Mouse (Mus musculus): ENCODE measurements around the gene 5730522E02Rik.
"Not testable (repeated sequence)": the region's sequence is repeated elsewhere in the genome, so short reads cannot be mapped to it uniquely, and the experiment has no call there.

5730522E02Rik gene

DNA sequence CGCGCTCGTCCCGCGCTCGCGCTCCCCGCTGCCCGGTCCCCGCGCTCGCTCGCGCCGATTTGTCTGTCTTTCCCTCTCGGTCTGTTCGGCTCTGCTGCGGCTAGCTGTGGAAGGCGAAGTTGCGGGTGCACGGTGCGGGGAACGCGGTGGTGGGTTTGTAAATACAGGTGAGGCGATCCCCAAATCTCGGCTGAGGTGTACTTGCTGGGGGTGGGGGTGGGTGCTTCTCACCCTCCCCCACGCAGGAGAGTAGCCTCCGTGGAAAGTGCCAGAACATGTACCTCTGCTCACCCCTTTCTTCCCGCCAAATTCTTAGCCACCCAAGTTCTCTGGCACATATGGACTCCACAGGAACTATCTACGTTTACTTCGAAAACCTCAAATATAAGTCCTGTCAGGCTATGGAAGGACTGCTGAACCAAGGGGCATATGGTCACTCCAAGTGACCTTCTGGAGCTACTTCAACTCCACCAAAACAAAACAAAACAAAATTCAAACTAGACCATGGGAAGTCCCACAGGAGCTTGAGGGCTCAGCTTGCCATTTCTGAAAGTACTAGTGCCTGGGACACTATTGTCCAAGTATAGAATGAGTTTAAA lies at the start of gene 5730522E02Rik:
Gene 5730522E02Rik (minus strand): TSS at position 182 of the 599 bp plus-strand sequence.
- no peak for DNase-seq

DNA sequence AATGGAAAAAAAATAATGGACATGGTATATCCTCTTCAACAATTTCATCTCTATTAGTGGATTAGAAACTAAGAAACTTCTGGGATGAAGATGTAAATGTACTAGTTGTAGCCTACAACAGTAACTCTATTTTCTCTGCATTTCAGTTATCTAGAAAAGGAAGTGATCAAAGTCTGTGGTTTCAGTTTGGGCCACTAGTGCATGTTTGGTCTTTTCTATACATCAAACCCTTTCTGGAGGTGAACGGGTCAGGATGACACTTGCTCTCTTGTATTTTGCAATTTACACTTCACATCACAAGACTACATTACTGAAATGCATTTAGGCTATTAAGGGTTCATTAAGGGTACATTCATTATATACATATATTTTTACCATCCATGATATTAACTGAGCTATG lies 26.0 kb upstream of the 5730522E02Rik start:
- no peak for DNase-seq

DNA sequence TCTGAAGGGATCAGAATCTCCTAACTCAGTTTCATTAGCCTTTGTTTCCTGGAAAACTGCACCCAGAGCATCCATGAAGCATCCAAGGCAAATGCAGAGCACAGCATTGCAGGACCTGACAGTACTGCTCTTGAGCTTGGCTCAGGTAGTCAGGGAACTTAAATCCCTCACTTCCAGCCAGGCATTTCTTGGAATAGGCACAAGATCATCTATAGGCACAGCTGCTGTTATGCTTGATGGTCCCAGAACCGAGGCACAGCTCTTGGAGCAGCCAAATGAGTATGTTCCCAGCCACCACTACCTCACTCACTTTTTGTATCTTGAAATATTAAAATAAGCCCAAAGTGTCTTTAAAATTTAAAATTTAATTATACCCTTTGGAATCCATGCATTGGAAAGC lies 19.3 kb upstream of the 5730522E02Rik start:
- DNase-seq: no peak

DNA sequence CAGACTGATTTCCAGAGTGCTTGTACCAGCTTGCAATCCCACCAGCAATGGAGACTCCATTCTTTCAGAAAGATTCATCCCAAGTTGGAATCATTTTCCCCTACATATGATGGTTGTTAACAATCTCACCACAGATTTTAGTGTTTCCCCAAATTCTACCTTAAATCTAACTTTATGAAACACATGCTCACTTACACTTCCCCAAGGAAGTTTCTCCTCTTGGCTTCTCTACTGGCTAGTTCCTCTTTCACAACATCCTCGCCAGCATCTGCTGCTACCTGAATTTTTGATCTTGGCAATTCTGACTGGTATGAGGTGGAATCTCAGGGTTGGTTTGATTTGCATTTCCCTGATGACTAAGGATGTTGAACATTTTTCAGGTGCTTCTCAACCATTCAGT lies 3.1 kb upstream of the 5730522E02Rik start:
- DNase-seq: not testable (repeated sequence)

DNA sequence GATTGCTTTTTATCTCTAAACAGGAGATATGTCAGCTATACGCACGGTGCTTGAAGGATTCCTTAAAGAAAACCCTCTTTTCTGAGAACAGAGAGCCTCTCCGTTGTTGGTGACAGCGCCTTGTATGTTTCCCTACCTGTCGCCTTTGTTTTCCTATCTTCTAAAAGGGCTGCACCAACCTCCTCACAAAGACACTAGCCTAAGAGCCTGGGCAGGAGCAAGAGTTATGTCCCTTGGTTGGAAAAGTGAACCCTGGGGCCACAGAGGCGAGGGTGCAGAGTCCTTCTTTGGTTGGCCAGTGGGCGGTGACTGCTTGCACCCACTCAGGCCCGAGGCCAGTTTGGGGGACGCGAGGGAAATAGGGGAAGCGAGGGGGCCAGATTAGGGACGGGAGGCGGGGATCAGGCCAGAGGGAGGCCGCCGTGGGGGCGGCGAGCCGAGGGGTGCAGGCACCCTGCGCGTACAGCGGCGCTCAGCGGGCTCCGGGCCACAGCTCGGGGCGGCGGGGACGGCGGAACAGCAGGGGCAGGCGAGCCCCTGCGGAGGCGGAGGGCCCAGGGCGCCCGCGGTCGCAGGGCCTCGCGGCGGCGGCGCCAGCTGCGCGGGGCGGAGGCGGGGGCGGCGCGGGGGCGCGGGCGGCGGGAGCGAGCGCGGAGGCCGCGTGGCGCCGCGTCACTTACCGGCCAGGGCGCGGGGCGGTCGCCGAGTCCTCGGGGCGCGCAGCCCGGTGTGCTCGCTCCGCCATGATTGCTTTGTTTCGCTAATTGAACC lies 567 bp downstream of the 5730522E02Rik start:
- DNase-seq: peak; percentile 11

DNA sequence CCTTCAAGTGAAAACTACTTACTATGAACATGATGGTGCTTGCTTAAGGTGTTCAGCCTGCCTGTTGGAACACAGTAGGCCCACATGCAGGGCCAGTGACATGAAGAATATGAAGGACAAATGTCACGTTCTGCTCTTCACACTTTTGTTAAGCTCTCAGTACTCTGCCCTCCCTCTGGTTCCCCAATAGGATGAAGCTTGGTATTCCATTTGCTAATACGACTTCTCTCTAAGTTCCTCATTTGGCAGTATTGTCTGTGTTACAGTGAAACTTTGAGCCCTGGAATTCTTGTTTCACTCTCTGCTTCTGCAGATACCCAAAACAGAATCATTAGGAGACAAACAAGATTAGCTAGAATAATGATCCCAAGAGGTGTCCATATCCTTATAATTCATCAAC lies 7.1 kb downstream of the 5730522E02Rik start:
- no peak for DNase-seq

DNA sequence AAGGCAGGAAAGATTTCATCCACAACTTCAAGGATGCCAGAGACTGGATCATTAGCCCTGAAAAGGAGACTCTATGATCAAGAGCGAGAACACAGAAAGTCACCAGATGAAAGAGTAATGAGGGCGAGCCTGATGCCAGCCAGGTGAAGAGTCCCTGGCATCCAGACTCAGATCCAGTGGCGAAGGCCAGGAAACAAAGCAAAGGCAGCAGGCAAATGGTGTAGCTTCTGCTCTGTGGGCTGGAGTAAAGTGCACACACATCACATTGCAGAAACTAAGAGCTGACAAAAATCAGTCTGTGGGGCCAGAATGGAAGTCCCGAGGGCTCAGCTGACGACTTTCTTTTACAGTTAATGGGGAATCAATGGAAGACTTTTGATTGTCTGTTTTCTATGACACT lies 7.7 kb downstream of the 5730522E02Rik start:
- no peak for DNase-seq

DNA sequence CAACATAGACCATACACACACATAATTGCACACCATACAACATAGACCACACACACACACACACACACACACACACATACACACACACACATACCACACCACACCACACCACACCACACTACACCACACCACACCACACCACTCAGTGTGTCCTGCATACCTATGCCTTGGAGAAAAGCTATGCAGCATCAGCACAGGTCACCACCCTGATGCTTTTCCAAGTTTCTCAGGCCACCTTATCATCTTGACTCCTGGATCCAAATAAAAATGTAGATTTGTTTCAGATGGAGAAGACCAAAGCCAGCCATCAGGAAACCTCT lies 8.8 kb downstream of the 5730522E02Rik start:
- DNase-seq: no peak

DNA sequence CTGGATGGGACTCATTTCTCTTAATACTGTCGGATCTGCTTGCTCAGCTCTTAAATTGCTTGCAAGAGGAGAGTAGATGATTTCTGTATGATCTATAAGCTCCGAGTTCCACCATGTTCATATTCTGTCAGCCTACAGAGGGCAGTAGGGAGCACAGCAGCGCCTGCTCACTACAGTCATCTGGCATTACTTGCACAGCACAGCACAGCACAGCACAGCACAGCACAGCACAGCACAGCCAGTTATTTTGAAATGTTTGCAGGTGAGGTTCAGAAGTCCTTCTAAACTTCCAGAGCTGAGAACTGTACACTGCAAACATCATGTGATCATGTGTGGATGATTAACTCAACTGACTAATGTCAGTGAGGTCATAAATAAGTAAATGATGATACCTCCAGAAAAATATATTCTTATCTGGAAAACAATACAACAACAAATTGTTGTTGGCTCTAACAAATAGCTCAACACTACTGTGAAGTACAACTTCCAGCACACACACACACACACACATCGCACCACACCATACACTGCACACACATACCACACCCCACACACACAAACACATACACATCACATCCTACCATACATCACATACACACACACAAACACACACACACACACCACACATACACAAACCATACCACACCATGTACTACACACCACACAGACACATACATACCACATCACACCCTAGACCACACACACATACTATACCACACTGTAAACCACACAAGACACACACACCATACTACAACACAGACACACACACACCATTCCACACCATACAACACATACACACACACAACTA lies 9.4 kb downstream of the 5730522E02Rik start:
- DNase-seq: peak; percentile 33

DNA sequence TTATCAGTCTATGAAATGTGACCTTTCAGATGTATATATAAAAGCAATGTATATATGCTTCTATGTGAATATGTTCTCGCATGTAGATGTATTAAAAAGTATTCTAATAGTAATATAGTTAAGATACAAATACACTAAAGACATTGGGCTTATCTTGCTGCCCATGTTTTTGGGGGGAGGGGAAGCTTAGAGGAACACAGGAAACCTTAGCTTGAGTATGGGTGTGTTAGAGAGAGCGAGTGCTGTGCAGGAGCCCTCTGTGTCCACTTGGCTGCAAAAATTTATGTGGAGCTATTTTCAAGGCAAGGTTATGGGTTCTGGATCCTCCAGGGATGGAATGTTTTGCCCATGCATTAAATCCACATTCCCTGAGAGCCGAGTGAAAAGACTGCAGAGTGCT lies 15.1 kb downstream of the 5730522E02Rik start:
- no peak for DNase-seq

DNA sequence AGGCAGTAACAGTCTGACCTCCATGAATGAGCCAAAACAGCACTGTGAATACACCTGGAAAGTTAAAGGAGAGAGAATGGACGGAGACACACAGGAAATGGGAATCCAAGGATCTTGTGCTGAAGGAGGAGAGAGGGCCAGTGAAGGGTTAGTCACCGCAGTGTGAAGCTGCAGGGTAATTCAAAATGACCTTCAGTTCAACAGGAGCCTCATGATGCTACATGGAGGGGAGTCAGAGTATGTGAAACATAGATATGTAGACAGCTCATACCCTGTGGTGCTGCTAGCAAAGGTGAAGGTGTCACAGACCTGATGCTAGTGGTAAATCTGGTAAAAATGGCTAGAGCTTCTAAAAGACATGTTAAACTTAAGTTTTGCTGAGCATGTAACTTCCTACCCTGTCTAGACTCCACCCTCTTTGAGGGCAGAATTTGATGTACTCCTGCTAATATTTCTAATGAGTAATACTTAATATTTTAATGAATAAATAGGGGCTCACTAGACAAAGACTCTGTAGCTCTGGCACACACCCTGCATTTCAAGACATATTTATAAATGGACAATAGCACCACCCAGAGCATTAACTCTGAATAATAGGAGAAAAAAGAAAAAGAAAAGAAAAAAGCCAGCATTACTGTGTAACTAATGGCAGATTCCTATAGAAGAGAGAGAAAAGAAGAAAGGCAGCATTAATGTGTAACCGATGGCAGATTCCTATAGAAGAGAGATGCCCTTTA lies 23.2 kb downstream of the 5730522E02Rik start:
- DNase-seq: no peak

DNA sequence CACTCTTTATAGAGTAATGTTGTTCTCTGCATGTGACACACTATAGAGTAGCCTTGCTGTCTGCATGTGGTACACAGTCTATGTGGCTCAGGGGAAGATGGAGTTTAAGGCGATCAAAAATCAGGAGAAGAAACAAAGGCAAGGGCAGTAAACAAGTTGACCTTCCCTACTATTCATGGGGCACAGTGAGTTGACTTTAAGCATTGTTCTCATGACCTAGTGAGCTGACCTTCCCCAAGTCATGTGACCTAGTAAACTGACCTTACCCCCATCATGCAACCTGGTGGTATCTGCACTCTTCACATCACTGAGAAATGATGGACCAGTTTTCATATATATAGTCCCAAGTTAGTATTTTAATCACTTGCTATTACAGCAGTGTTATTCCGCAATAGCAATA lies 40.0 kb downstream of the 5730522E02Rik start:
- DNase-seq: no peak

DNA sequence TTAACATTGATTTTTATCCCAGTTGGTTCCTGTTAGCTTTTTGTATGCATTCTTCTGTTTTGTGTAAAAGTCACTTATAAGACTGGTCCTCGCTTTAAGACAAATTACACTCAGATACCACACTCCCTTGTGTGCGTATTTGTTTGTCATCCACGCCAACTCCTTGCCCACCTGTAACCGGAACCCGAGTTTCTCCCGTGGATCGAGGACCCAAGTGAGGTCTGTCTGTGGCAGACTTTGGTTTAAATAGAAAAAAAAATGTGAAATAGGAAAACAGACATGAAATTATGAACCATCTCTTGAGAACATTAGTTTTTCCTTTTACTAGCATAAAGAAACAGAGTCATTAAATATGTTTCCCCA lies 43.0 kb downstream of the 5730522E02Rik start:
- no peak for DNase-seq

DNA sequence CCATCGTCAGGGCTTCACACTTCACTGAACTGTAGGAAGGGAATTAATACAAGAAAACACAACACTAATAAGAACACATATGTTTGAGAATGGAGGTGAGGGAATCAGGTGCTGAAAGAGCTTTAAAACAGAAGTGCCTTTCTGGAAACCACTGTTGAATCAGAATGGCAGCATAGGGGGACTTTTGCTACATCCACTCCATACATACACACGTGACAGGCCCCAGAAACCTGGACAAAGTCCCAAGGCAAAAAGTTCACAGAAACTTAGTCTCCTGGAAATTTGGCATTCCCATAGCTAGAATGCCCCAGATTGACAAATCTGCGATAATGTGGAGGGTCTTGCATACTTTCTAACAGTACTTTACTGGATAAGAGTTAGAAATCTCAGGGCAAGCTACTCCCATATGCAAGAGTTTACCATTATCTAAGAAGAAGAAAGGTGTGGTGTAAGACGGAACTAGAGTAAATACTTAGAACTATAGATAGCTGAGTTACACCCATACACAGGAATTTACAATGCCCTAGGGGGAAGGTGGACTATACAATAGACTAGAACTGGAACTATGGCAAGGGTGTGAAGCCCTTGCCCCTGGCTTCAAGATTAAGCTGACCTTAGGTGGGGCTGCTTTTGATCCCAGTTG lies 43.5 kb downstream of the 5730522E02Rik start:
- no peak for DNase-seq

DNA sequence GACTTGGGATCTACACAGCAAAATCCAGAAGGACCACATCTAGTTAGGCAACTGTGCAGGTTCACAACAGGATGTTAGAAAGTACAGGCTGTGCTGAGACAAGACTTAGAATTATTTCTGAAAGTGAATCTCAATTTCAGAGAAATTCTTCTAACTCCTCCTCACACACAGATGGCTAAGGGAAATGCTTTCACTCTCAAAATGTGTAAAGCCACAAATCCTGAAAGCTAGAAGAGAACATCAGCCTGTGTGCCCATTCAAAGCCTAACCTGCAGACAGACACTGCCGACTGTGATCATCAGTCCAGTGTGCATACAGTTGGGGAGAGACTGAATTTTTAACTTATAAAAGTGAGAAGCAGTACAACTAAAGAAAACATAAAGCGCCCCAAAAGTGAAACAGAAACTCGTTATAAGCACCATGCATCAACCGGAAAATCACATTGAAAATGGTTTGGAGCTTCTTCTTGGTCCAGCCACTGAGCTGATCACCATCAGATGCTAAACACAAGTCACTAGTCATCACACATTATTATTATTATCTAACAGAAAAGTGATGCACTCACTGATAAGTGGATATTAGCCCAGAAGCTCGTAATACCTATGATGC lies 45.8 kb downstream of the 5730522E02Rik start:
- DNase-seq: no peak

DNA sequence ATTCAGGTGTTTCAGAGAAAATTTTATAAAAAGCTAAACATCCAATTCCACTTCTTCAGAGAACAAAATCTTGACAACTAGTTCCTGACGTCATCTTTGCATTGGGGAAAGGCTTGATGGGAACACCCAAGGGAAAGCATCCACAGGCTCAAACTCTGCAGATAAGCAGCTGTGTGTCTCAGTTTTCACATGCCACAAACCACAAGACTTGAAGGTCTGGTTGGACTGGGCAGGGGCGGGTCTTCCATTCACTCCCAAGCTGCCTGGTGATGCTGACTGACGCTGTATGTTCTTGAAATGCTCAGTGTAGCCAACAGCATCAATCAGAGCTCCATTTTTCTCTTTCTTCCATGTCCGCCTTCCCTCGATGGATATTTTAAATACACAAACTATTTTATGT lies 49.2 kb downstream of the 5730522E02Rik start:
- DNase-seq: no peak

DNA sequence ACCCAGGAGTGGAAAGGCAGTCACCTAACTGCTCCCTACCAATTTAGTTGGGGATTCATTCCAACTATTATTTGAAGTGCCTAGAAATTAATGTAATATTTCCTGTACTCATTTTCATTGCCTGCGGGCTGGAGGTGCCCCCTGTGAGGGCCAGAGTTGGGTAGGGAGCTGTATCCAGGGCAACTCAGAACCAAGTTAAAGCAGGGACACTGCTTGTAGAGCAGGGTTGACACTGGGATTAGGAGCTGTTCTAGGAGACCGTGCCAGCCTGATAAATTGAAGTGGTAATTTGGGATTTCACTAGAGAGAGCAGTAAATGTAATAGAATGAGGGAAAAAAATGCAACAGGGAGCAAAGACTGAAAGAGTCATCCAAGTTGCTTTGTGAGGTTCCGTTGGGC lies 51.5 kb downstream of the 5730522E02Rik start:
- DNase-seq: no peak

DNA sequence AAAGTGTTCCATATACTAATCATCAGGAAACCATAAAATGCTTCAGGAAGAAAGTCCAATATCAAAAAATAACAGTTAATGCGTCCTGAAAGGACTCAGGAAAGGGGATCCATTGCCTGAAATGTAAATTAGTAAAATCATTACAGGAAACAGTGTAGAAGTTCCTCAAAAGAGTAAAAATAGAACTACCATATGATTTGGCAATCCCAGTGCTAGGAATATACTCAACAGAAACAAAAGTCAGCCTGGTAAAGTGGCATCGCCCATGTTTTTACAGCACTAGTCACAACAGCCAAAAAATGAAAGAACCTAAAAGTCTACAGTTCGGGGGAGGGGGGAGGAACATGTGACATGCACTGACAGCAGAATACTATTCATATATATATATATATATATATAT lies 70.5 kb downstream of the 5730522E02Rik start:
- no peak for DNase-seq

DNA sequence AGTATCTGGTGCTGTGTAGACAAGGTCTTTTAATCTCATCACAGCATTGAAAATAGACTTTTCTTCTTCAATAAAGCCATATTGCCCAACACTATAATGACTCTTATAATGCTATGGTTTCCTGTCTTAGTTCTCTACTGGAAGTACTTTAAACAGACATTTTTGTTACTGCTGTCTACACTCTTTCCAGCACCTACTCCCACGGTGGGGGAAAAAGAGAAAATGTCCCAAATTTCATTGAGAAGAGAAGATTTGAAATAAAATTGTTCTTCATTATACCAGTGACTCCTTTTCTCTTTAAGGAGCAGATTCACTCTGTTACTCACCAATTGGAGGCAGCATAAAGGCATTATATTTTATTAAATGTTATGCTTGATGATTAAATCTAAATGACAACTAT lies 72.5 kb downstream of the 5730522E02Rik start:
- DNase-seq: no peak

DNA sequence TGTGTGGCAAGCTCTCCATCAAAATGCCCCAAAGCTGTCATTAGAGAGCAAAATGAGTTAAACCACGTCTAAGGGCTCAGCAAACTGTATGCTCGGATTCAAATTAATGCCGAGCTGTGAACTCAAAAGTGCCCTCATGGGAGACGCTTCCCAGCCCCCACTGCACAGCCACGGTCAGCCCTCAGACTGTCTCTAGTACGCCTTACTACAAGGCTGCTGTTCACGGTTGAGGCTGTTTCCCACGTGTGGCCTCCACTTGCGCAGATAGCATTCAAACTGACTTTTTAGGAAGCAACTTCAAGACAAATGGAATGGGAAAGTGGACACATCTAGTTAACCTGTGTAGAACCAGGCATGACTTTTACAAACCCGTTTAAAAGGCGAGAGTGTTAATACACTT lies 79.7 kb downstream of the 5730522E02Rik start:
- DNase-seq: no peak

DNA sequence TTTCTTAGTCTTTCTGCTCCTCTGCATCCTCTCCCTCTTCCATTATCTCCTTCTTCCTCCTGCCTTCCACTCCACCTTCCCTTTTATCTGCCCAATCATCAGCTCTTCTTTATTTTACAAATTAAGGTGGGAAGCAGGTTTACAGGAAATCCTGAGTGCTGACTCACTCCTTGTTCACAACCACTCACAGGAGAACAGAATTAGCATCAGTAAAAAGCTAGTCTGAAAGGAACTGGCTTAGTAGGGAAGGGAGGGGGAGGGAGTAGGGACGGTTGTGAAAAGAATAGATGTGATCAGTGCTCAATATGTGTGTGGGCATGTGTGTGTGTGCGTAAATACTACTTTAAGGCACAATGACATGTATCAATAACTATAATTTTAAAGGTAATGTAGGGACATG lies 81.5 kb downstream of the 5730522E02Rik start:
- no peak for DNase-seq

DNA sequence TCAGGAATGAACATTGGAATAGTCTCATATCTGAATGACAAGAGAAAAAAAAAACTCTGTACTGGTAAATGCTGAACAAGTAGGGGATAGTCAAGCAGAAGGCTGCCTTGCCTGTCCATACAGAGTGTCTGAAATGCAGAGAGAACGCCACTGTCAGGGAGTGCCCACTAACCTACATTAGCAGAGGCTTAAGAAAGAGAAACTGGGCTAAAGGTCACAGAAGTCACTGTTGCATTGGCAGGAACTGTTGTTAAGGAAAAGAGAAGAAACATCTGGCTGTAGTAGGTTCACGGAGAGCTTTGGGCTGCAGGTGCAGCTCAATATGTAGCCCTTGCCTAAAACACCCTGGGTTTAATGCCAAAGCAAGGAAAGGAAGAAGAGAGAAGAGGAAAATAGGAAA lies 82.2 kb downstream of the 5730522E02Rik start:
- DNase-seq: no peak

DNA sequence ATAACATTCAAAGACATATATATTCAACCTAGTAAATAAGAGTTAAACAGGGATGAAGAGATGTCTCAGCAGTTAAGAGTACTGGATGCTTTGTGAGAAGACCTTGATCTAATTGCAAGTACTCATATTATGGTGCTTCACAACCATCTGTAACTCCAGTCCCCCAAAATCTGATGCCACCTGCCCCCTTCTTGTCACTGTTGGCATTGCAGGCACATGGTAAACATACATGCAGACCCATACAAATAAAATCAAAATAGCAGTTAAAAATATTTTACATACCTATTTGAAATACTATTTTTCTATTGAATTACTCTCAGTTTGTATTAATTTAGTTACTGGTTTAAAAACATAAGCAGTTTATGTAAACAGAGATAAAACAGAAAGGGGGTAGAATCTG lies 84.6 kb downstream of the 5730522E02Rik start:
- no peak for DNase-seq

Data from cerebellum, adult 8-10 months (tissue).